Mouse (Mus musculus) liver, embryonic 14.5 days (tissue): ENCODE measurements around the gene Usp2.

Source experiments
- CTCF ChIP-seq: IDR thresholded peaks from 2 replicates; pipeline ENCODE4 v1.5.1; 2016; ENCODE audit warnings: antibody characterized with exemption, low read depth, control low read depth
- EP300 ChIP-seq: IDR thresholded peaks from 2 replicates; pipeline ENCODE4 v1.6.1; 2016; ENCODE audit warnings: antibody characterized with exemption, low read depth

- TF ChIP-seq CTCF, result no peak
- TF ChIP-seq EP300, result no peak
These were observed 14.1 kb downstream of the Usp2 start for GRCm38 (mm10) chr9:44080953-44081352.
